Mouse (Mus musculus): ENCODE results near the gene Mapk7. TPM values are rescaled to one million over a fixed set of nuclear protein-coding genes. Genes with fewer than 3 reads are reported as not detected.
A peak's percentile ranks its signal among the peaks of the same experiment; 100 is the strongest.

The Mapk7 gene
- total and polyA plus RNA-seq, 3 experiments = 5.1 to 21.6 (median 12.2) TPM

DNA sequence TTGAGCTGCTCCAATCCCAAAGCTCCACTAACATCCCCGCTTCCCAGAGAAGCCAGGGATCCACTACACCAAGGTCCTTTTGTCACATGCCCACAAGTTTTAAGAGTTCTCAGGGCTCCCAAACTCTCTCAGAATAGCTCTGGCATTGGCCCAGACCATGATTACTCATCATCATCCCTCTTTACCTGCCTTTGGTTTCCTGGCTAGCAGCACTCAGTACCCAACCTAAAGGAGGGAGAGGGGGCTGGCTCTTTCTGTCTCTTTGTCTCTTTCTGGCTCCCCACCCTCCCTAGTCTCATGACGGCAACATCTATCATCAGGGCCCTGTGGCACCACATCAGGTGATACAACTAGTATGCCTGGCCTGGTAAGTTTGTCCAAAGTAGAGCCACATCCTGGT, 38.6 kb upstream of the Mapk7 start:
- peaks cover 0 to 16% of the 10 kb centered on the region in 2 experiments; a peak in 2 of 4 replicates for H3K4me1 ChIP-seq (ENCODE audit: control insufficient read depth in 1 of 2, insufficient read depth in 2 of 2)
- H3K9ac ChIP-seq (ENCODE audit: insufficient read depth, low read depth) = no peak overlapping the region
- in situ Hi-C loops (cut with MboI; ENCODE audit: low pct_ligation_motif_present, low pct_unique_long_range_greater_than_20kb, low sequenced_read_pairs) (no loop called here), dilution Hi-C loops (cut with MboI; ENCODE audit: extremely low pct_ligation_motif_present, extremely low pct_unique_long_range_greater_than_20kb, low sequenced_read_pairs) (no loop called here)
- no peak for TF ChIP-seq ZMIZ1 (IDR thresholded peaks at IDR 0.05; ENCODE audit: low read depth, low read length)
- TF ChIP-seq KAT2A (IDR thresholded peaks at IDR 0.05; ENCODE audit: insufficient replicate concordance, low read length) = no peak
- TF ChIP-seq EP300 (IDR thresholded peaks at IDR 0.05; ENCODE audit: low read length) = no peak
- no peak for TF ChIP-seq MEF2A (IDR thresholded peaks at IDR 0.05; ENCODE audit: borderline replicate concordance, low read depth, low read length)
- TF ChIP-seq UBTF (IDR thresholded peaks at IDR 0.05; ENCODE audit: low read depth, low read length) = no peak
- TF ChIP-seq POLR2A (IDR thresholded peaks at IDR 0.05; ENCODE audit: low read depth, low read length) = no peak
- TF ChIP-seq GABPA (IDR thresholded peaks at IDR 0.05; ENCODE audit: insufficient replicate concordance, low read depth, low read length) = no peak
- TF ChIP-seq MYC (IDR thresholded peaks at IDR 0.05; ENCODE audit: low read depth, low read length) = no peak
- TF ChIP-seq JUND (conservative IDR thresholded peaks at IDR 0.05; ENCODE audit: low read depth, low read length) = no peak
- no peak for TF ChIP-seq CHD1 (IDR thresholded peaks at IDR 0.05; ENCODE audit: low read depth, low read length)
- TF ChIP-seq BHLHE40 (IDR thresholded peaks at IDR 0.05; ENCODE audit: low read depth, low read length) = no peak
- no peak for TF ChIP-seq ZNF384 (IDR thresholded peaks at IDR 0.05; ENCODE audit: low read depth, low read length)
- TF ChIP-seq NELFE (IDR thresholded peaks at IDR 0.05; ENCODE audit: low read depth, low read length) = no peak
- H3K9me3 ChIP-seq (replicated peaks; ENCODE audit: low read length) = no peaks in the 10 kb centered on the region
- H3K27ac ChIP-seq (ENCODE audit: insufficient read depth, low read depth) = no peak overlapping the region
- H3K4me2 ChIP-seq (ENCODE audit: insufficient read depth, low read depth, poor library complexity, severe bottlenecking) = no peak overlapping the region
- no peak overlapping the region for H3K4me3 ChIP-seq (replicated peaks in 1 of 3; ENCODE audit: low read depth in 2 of 3, low read length in 2 of 3, poor library complexity in 1 of 3)
- no peak for DNase-seq (ENCODE audit: extremely low read depth)
- H3K79me2 ChIP-seq (replicated peaks; ENCODE audit: control insufficient read depth, extremely low read depth, insufficient read depth, poor library complexity, severe bottlenecking) = no peaks in the 10 kb centered on the region
- H3K36me3 ChIP-seq (replicated peaks in 1 of 2; ENCODE audit: control insufficient read depth in 1 of 2, insufficient read depth in 1 of 2, low read length in 1 of 2) = peaks cover 0 to 40% of the 10 kb centered on the region in 2 experiments
- H3K27me3 ChIP-seq (replicated peaks) = no peaks in the 10 kb centered on the region

DNA sequence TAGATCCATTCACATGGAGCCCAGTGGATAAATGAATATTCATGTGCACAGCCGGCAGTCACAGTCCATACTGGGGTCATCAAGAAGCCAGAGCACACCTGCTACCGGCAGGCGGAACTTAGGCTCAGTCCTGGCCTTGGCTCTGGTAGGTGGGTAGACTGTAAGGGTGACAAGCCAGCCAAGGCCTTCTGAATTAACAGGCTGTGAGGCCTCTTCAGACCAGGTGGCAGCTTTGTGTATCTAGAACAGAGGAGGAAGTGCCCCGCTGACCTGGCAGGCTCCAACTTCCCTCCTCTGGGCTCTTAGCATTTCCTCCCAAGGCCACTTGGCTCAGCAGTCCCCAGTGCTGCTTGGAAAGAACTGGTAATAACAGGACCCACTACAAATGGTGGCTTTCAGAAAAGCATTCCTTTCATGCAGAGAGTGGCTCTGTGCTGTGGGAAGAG, 35.1 kb upstream of the Mapk7 start:
- no peaks in the 10 kb centered on the region for H3K9me3 ChIP-seq (replicated peaks; ENCODE audit: low read length)
- TF ChIP-seq NELFE (IDR thresholded peaks at IDR 0.05; ENCODE audit: low read depth, low read length) = no peak
- TF ChIP-seq PAX5 (IDR thresholded peaks at IDR 0.05; ENCODE audit: low read length) = no peak
- TF ChIP-seq CHD2 (IDR thresholded peaks at IDR 0.05; ENCODE audit: low read length) = no peak
- no peak for TF ChIP-seq CTCF (conservative IDR thresholded peaks at IDR 0.05 in 1 of 2, IDR thresholded peaks at IDR 0.05 in 1 of 2; ENCODE audit: low read depth in 2 of 2, low read length in 2 of 2)
- TF ChIP-seq IRF4 (IDR thresholded peaks at IDR 0.05; ENCODE audit: low read depth, low read length) = no peak
- no peak for TF ChIP-seq TCF12 (IDR thresholded peaks at IDR 0.05; ENCODE audit: low read depth, low read length)
- no peak overlapping the region for H3K4me3 ChIP-seq (replicated peaks in 1 of 3; ENCODE audit: low read depth in 2 of 3, low read length in 2 of 3, poor library complexity in 1 of 3)
- H3K27ac ChIP-seq (ENCODE audit: insufficient read depth, low read depth) = no peak overlapping the region
- no peaks in the 10 kb centered on the region for H3K79me2 ChIP-seq (replicated peaks; ENCODE audit: control insufficient read depth, extremely low read depth, insufficient read depth, poor library complexity, severe bottlenecking)
- DNase-seq (ENCODE audit: extremely low read depth) = peak; percentile 31
- dilution Hi-C loops (cut with MboI; ENCODE audit: extremely low pct_ligation_motif_present, extremely low pct_unique_long_range_greater_than_20kb, low sequenced_read_pairs) (no loop called here), in situ Hi-C loops (cut with MboI; ENCODE audit: low pct_ligation_motif_present, low pct_unique_long_range_greater_than_20kb, low sequenced_read_pairs) (no loop called here)
- no peak overlapping the region for H3K9ac ChIP-seq (ENCODE audit: insufficient read depth, low read depth)
- peaks cover 0 to 16% of the 10 kb centered on the region in 2 experiments; a peak in 2 of 4 replicates for H3K4me1 ChIP-seq (ENCODE audit: control insufficient read depth in 1 of 2, insufficient read depth in 2 of 2)
- H3K4me2 ChIP-seq (ENCODE audit: insufficient read depth, low read depth, poor library complexity, severe bottlenecking) = no peak overlapping the region
- H3K36me3 ChIP-seq (replicated peaks in 1 of 2; ENCODE audit: control insufficient read depth in 1 of 2, insufficient read depth in 1 of 2, low read length in 1 of 2) = peaks cover 0 to 39% of the 10 kb centered on the region in 2 experiments
- no peaks in the 10 kb centered on the region for H3K27me3 ChIP-seq (replicated peaks)
